Mouse (Mus musculus): ENCODE measurements at regions not wholly inside any gene's neighbourhood (a gene's known extent, or its start where the extent isn't known, plus 50 kb on each side); places are given as distances from the start of the nearest gene placed in this dataset.

DNA sequence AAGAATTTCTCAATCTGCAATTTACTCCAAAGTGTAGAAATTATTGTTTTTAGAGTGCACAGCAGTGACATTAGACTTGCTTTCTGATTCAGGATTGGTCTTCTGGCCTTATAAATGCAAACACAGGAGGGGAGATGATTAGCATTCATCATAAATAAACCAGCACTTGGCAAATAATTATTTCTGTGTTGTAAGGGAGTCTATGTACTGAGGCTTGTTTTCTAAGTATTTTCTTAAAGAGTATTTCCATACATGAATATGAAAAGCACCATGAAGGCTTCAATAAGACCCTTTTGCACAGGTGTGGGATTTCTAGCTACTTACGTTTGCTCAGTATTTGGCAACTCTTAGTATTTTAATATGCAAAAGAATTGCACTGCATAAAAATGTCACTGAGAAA lies 934.1 kb upstream of the Acvr2a start:
- ATAC-seq (no peak), DNase-seq (no peak)
- Histone ChIP-seq H3K4me2 (ENCODE audit: low read depth) (no peak overlapping the region), H3K27me3 (ENCODE audit: insufficient read depth, low read length) (no peaks in the 10 kb centered on the region), H3K9me3 (ENCODE audit: low read length) (no peaks in the 10 kb centered on the region), H3K4me3 (ENCODE audit: low read depth, low read length) (no peak overlapping the region), H3K27ac (ENCODE audit: low read depth, low read length) (no peak overlapping the region), H3K36me3 (ENCODE audit: insufficient read depth) (no peaks in the 10 kb centered on the region), H3K9ac (no peak overlapping the region), H3K4me1 (ENCODE audit: insufficient read depth) (no peaks in the 10 kb centered on the region)
- TF ChIP-seq CTCF (IDR thresholded peaks at IDR 0.05; ENCODE audit: low read depth), result no peak
- WGBS, result 46% methylated on average over 1 of the region's 1 CpGs

GRCm38 (mm10) chr2:47888166-47888565 lies 925.7 kb upstream of the Acvr2a start:
- Histone ChIP-seq H3K4me1 (ENCODE audit: insufficient read depth) (no peaks in the 10 kb centered on the region), H3K4me3 (ENCODE audit: low read depth, low read length) (no peak overlapping the region), H3K27me3 (ENCODE audit: insufficient read depth, low read length) (no peaks in the 10 kb centered on the region), H3K27ac (ENCODE audit: low read depth, low read length) (no peak overlapping the region), H3K9me3 (ENCODE audit: low read length) (no peaks in the 10 kb centered on the region), H3K9ac (no peak overlapping the region), H3K4me2 (ENCODE audit: low read depth) (no peak overlapping the region), H3K36me3 (ENCODE audit: insufficient read depth) (no peaks in the 10 kb centered on the region)
- ATAC-seq (no peak), DNase-seq (no peak)
- TF ChIP-seq CTCF (IDR thresholded peaks at IDR 0.05; ENCODE audit: low read depth), result no peak
- 61% methylated on average over 1 of the region's 1 CpGs for WGBS

- Histone ChIP-seq H3K27me3 (ENCODE audit: insufficient read depth, low read length) (no peaks in the 10 kb centered on the region), H3K4me2 (ENCODE audit: low read depth) (no peak overlapping the region), H3K4me3 (ENCODE audit: low read depth, low read length) (no peak overlapping the region), H3K9me3 (ENCODE audit: low read length) (no peaks in the 10 kb centered on the region), H3K4me1 (ENCODE audit: insufficient read depth) (no peaks in the 10 kb centered on the region), H3K9ac (no peak overlapping the region), H3K36me3 (ENCODE audit: insufficient read depth) (no peaks in the 10 kb centered on the region), H3K27ac (ENCODE audit: low read depth, low read length) (no peak overlapping the region)
- 39% methylated on average over 1 of the region's 1 CpGs for WGBS
- DNase-seq (no peak), ATAC-seq (no peak)
- no peak for TF ChIP-seq CTCF (IDR thresholded peaks at IDR 0.05; ENCODE audit: low read depth)
These were observed 922.5 kb upstream of the Acvr2a start for GRCm38 (mm10) chr2:47891366-47891765.

DNA sequence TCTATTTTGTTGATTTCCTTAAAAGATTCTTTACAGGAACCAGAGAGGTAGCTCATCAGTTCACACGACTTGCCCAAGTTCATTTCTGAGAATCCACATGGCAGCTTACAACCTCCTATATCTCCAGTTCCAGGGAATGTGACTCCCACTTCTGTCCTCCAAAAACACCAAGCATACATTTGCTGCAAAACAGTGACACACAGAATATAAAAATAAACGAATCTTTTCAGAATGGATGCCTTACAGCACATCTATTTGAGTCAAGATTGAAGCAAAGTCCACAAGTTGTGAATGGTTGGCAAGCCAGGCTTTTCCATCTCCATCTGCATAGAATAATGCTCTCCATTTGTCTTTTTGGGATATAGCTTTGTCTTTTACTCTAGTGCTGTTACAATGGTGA lies 921.0 kb upstream of the Acvr2a start:
- 76% methylated on average over 2 of the region's 2 CpGs for WGBS
- no peaks in the 10 kb centered on the region for H3K27me3 ChIP-seq (ENCODE audit: insufficient read depth, low read length)
- no peak for TF ChIP-seq CTCF (IDR thresholded peaks at IDR 0.05; ENCODE audit: low read depth)
- no peak overlapping the region for H3K9ac ChIP-seq
- H3K4me2 ChIP-seq (ENCODE audit: low read depth), result no peak overlapping the region
- H3K4me3 ChIP-seq (ENCODE audit: low read depth, low read length), result no peak overlapping the region
- H3K4me1 ChIP-seq (ENCODE audit: insufficient read depth), result no peaks in the 10 kb centered on the region
- H3K27ac ChIP-seq (ENCODE audit: low read depth, low read length), result no peak overlapping the region
- no peaks in the 10 kb centered on the region for H3K9me3 ChIP-seq (ENCODE audit: low read length)
- no peak for ATAC-seq
- DNase-seq, result no peak
- H3K36me3 ChIP-seq (ENCODE audit: insufficient read depth), result no peaks in the 10 kb centered on the region

DNA sequence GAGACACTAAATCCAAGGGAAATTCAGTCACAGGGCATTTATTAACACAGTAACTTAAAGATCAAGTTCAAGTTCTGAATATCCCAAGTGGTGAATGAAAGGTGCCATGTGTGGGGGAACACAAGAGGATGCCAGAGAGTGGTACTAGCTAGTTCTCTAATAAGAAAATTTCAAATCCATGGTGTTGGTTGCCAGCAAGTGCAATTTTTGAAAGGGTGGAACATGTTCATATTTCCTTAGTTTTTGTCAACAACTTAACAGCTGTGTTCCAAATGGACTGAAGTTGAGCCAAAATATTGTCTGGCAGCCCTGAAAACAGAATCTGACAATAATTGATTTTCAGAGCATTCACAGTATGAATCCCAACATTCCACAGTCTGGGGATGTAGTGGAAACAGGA lies 919.1 kb upstream of the Acvr2a start:
- Histone ChIP-seq H3K4me2 (ENCODE audit: low read depth) (no peak overlapping the region), H3K27ac (ENCODE audit: low read depth, low read length) (no peak overlapping the region), H3K36me3 (ENCODE audit: insufficient read depth) (no peaks in the 10 kb centered on the region), H3K9me3 (ENCODE audit: low read length) (no peaks in the 10 kb centered on the region), H3K4me3 (ENCODE audit: low read depth, low read length) (no peak overlapping the region), H3K4me1 (ENCODE audit: insufficient read depth) (no peaks in the 10 kb centered on the region), H3K27me3 (ENCODE audit: insufficient read depth, low read length) (no peaks in the 10 kb centered on the region), H3K9ac (no peak overlapping the region)
- DNase-seq, result peak; percentile 17
- ATAC-seq, result no peak
- TF ChIP-seq CTCF (IDR thresholded peaks at IDR 0.05; ENCODE audit: low read depth), result no peak

- H3K4me1 ChIP-seq (ENCODE audit: insufficient read depth), result no peaks in the 10 kb centered on the region
- no peak for TF ChIP-seq CTCF (IDR thresholded peaks at IDR 0.05; ENCODE audit: low read depth)
- ATAC-seq (no peak), DNase-seq (no peak)
- no peak overlapping the region for H3K9ac ChIP-seq
- H3K9me3 ChIP-seq (ENCODE audit: low read length), result no peaks in the 10 kb centered on the region
- no peaks in the 10 kb centered on the region for H3K36me3 ChIP-seq (ENCODE audit: insufficient read depth)
- no peak overlapping the region for H3K27ac ChIP-seq (ENCODE audit: low read depth, low read length)
- no peak overlapping the region for H3K4me3 ChIP-seq (ENCODE audit: low read depth, low read length)
- WGBS, result 83% methylated on average over 1 of the region's 1 CpGs
- H3K4me2 ChIP-seq (ENCODE audit: low read depth), result no peak overlapping the region
- no peaks in the 10 kb centered on the region for H3K27me3 ChIP-seq (ENCODE audit: insufficient read depth, low read length)
These were observed 899.6 kb upstream of the Acvr2a start for GRCm38 (mm10) chr2:47914270-47914669.

GRCm38 (mm10) chr2:47914986-47915485 lies 898.9 kb upstream of the Acvr2a start:
- Histone ChIP-seq H3K9ac (no peak overlapping the region), H3K36me3 (ENCODE audit: insufficient read depth) (no peaks in the 10 kb centered on the region), H3K27me3 (ENCODE audit: insufficient read depth, low read length) (no peaks in the 10 kb centered on the region), H3K27ac (ENCODE audit: low read depth, low read length) (no peak overlapping the region), H3K4me2 (ENCODE audit: low read depth) (no peak overlapping the region), H3K9me3 (ENCODE audit: low read length) (no peaks in the 10 kb centered on the region), H3K4me3 (ENCODE audit: low read depth, low read length) (no peak overlapping the region), H3K4me1 (ENCODE audit: insufficient read depth) (no peaks in the 10 kb centered on the region)
- WGBS, result 71% methylated on average over 4 of the region's 4 CpGs
- TF ChIP-seq CTCF (IDR thresholded peaks at IDR 0.05; ENCODE audit: low read depth), result no peak
- DNase-seq (no peak), ATAC-seq (no peak)

DNA sequence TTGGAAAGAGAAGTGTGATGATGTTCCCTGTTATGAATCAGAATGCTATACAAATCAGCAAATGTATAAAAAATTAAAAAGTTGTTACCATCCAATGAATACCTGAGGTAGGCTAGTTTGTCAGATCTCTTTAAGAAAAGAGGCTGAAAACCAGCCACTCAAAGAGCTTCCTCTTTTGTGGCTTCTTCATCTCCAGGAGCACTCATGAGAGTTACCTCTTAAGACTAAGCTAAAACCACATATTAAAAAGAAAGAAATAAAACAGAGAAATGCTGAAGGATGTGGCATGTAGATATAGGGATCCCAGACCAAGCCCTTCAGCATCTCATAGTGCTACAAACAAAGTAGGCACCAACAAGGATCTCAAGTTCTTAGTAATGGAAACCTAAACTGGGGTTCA lies 890.9 kb upstream of the Acvr2a start:
- H3K4me2 ChIP-seq (ENCODE audit: low read depth), result no peak overlapping the region
- H3K27me3 ChIP-seq (ENCODE audit: insufficient read depth, low read length), result no peaks in the 10 kb centered on the region
- no peak for DNase-seq
- H3K4me1 ChIP-seq (ENCODE audit: insufficient read depth), result no peaks in the 10 kb centered on the region
- ATAC-seq, result no peak
- H3K36me3 ChIP-seq (ENCODE audit: insufficient read depth), result no peaks in the 10 kb centered on the region
- H3K9ac ChIP-seq, result no peak overlapping the region
- H3K4me3 ChIP-seq (ENCODE audit: low read depth, low read length), result no peak overlapping the region
- no peaks in the 10 kb centered on the region for H3K9me3 ChIP-seq (ENCODE audit: low read length)
- H3K27ac ChIP-seq (ENCODE audit: low read depth, low read length), result no peak overlapping the region
- TF ChIP-seq CTCF (IDR thresholded peaks at IDR 0.05; ENCODE audit: low read depth), result no peak

Data from forebrain, postnatal 0 days (tissue).